Mouse (Mus musculus): ENCODE measurements around the gene Bcl7a.

Gene Bcl7a

GRCm38 (mm10) chr5:123333566-123333965, 10.1 kb upstream of the Bcl7a start:
- DNase-seq, result no peak

GRCm38 (mm10) chr5:123336205-123336961, 7.3 kb upstream of the Bcl7a start:
- no peak for DNase-seq

DNA sequence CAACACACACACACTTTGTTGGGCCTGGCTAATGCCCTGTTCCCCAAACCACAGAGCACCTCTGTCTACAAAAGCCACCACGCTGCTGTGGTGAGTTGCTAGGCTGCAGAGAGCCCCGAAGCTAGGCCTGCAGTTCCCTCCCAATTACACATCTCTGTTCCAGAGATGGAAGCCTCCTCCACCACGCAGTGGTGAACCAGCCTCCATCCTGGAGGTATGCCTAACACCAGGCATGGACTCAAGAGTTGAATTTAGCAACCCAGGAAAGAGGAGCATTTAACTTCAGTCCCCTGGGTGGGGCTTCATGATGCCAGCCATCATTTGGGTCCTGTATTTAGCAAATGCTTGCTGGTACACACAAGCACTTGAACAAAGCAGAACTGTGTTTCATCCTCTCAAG, 5.2 kb upstream of the Bcl7a start:
- DNase-seq, result no peak

- DNase-seq, result no peak
Observed at GRCm38 (mm10) chr5:123344628-123344962, 961 bp downstream of the Bcl7a start.

DNA sequence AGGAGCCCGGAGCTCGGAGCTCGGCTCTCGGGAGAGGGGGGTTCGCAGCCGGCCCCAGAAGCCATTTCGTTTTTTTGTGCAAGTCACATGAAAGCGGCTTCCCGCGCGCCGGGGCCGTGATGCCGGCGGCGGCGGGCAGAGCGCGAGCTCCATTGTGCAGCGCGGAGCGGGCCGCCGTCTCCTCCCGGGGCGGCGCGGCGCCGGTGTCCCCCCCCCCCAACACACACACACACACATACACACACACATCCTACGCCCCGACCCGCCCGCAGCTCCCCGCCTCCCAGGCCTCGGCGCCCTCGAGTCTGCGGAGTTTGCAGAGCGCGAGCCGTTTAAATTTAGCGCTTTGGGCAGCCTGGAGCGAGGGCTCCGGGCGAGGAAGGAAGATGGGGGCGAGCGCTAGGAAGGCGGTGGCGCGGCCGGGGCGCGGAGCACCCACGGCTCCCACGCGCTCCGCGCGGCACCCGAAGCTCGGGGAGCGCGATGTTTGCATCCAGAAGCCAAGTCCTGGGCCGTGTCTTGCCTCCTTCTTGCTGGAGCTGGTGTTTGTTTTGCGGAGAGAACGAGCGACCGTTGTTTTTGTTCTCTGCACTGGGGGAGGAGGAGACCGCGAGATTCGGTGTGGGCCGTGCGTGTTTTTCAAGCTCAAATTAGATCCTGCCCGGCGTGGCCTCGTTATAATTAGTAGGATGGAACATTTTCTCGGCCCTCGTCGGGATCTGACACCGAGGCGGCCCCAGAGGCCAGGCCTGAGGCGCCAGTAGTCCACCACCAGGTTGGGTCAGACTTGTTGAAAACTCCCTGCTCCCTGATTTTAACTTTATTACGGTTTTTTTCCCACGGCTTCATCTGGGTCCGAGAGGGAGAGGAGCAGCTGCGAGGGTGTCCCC, 1.6 kb downstream of the Bcl7a start:
- DNase-seq, result peak; percentile 71 to 79

- DNase-seq, result peak; percentile 81 to 91
Observed at GRCm38 (mm10) chr5:123345853-123346654, 2.4 kb downstream of the Bcl7a start.

DNA sequence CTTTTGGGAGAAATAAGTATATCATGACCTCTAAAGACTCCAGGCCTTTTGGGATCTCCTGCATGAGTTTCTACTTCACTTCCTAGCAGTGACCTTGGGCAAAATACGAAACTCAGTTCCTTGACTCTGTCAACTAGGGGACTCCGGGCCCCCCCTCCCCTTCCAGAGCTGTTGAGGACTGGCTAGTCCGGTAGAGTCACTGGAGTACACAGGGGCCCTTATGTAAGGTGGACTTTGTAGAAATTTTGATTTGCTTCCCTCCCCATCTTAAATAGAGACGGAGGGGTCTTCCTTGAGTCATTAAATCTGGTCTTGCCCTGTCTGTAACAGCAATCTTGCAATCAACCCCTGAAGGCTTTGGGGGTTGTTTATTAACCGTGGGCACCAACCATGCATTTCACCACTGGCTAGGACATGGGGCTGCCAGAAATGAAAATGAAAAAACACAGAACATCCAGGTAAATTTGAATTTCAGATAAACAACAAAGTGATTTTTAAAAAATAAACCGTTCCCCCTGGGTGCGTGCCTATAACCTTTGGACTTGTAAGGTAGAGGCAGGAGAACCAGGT, 3.2 kb downstream of the Bcl7a start:
- DNase-seq, result no peak

DNA sequence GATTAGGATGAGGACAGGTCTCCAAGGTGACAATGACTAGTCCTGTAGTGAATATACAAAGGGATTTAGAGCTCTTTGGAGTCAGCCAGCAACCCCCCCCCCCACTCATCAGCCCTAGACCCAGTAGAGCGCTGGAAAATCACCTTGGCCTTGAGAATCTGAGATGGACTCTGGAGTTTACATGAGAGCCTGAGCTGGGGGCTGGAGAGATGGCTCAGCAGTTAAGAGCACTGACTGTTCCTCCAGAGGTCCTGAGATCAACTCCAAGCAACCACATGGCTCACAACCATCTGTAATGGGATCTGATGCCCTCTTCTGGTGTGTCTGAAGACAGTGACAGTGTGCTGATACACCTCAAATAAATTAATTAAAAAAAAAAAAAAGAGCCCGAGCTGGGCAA, 4.4 kb downstream of the Bcl7a start:
- DNase-seq, result no peak

DNA sequence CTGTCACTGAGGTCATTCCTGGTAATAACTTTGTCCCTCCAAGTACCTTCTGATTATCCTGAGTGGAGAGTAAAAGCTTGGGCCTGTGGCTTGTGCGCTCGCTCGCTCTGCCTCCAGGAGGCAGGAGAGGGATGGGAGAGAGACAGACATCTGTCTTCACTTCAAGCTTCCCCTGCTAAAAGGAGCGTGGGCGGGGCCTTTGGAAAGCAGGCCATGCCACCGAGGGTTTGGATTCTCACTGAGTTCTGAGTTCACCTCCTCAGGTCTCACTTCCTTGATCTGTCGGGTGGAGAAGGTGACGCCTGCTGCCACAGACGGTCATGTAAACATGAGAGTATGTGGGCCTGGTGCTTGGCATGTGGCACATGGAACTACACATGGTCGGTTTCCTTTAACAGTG, 6.8 kb downstream of the Bcl7a start:
- DNase-seq, result peak; percentile 44 to 45

- peak; percentile 61 to 85 for DNase-seq
Observed at GRCm38 (mm10) chr5:123355918-123356317, 12.3 kb downstream of the Bcl7a start.

DNA sequence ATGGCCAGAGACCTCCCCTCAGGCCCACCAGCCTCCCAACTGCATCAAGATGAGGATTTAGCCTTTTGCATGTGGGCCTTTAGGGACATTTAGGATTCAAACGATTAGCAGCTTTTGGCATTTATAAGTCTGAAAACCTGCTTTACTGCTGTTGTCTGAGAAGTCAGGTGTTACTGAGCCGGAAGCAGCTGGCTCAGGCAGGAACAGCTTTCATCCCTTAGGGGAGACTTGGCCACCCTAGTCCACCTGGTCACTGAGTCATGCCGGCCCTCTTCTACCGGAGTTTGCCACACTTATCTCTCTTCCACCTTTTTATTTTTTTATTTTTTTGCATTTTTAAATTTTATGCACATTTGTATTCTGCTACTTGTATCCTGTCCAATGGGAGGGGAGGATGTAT, 13.6 kb downstream of the Bcl7a start:
- DNase-seq, result no peak

DNA sequence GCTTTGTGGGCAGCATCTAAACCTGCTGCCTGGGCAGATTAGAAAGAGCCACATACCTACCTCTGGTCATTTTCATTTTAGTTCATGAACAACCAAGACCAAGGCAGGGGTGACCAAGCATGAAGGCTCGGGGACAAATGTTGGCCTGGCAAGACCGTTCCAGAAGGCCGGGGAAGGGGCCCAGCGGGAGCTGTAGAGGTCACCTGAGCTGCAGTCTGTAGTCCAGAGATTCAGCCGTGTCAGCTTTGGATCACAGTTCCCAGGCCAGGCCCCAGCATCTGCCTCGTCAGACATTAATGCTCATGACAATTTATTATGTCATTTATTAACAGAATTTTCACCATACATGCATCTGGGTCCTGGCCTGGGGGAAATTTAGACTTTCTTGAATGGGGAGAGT, 15.8 kb downstream of the Bcl7a start:
- DNase-seq, result no peak

DNA sequence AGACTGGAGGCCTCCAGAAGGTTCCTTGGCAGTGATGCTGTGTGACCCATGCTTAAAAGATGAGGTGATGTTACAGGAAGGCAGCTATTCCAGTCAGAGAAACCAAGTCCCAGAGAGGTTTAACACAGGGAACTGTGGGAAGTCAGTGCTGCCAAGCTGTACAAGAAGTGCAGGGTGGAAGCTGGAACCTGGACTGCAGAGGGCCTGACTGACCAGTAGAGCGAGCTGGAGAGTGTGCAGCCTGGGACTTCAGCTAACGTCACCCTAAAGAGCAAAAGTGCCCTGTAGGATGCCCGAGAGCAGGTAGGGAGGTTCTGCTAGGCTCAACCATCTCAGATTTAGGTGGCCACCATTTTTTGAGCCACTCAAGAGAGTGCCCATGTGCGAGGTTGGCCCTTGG, 19.3 kb downstream of the Bcl7a start:
- no peak for DNase-seq

GRCm38 (mm10) chr5:123364302-123364971, 20.8 kb downstream of the Bcl7a start:
- DNase-seq, result peak; percentile 59 to 71

- peak in 1 of 2 experiments; percentile 38 for DNase-seq
Observed at GRCm38 (mm10) chr5:123368869-123369488, 25.3 kb downstream of the Bcl7a start.

GRCm38 (mm10) chr5:123370049-123370448, 26.4 kb downstream of the Bcl7a start:
- DNase-seq, result no peak

GRCm38 (mm10) chr5:123375262-123375661, 31.6 kb downstream of the Bcl7a start:
- DNase-seq, result no peak

DNA sequence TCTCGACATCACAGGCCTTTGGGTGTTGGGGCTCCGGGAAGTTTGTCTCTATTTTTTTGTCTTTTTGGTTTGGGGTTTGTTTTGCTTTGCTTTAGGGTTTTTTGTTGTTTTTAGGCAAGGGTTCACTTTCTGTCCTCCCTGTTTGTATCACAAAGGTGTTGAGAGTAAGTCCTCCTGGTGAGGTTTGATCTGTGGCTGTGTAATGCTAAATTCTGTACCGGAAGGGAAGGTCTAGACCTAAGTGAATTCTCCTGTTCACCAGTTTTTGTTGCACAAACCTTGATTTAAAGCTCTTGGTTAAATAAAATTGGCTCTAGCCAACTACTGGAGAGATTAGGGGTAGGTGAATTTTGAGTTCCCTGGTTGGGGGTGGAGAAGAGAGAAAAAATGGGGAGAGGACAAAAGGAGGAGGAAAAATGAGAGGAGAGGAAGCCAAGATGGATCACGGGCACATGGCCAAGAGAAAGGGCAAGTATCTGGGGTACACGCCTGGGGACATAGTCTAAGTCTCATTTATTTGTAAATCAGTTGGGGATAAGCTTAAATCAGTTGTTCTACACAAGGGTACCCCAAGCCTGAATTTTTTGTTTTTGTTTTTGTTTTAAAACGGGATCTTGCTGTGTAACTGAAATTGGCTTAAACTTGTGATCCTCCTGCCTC, 32.3 kb downstream of the Bcl7a start:
- no peak for DNase-seq

- DNase-seq, result peak; percentile 73 to 83
Observed at GRCm38 (mm10) chr5:123376569-123376968, 32.9 kb downstream of the Bcl7a start.

GRCm38 (mm10) chr5:123377120-123377955, 33.7 kb downstream of the Bcl7a start:
- peak; percentile 65 to 88 for DNase-seq

Measured in lung, postnatal 4 days (tissue).